Mouse (Mus musculus) liver, postnatal 0 days (tissue): Measurements from ENCODE around the gene Foxq1.

Source experiments
- CTCF ChIP-seq: sonication (generic); IDR thresholded peaks from 2 replicates; pipeline ENCODE4 v1.5.1; 2016; ENCODE audit warnings: antibody characterized with exemption, low read depth
- EP300 ChIP-seq: IDR thresholded peaks from 2 replicates; pipeline ENCODE4 v1.6.1; 2016; ENCODE audit warnings: antibody characterized with exemption, low read depth, mild to moderate bottlenecking

GRCm38 (mm10) chr13:31576696-31577095, 20.8 kb downstream of the Foxq1 start:
- TF ChIP-seq EP300 (no peak), CTCF (no peak)
